Mouse (Mus musculus) heart, adult 11 months (tissue): ENCODE results near the gene Atf5.
A peak's percentile ranks its signal among the peaks of the same experiment; 100 is the strongest.

Source experiments
- DNase-seq: peaks from one replicate; pipeline ENCODE4 v3.0.0; 2022

Atf5 gene

GRCm38 (mm10) chr7:44849416-44850111 lies 33.1 kb upstream of the Atf5 start:
- peak; percentile 99 for DNase-seq

- DNase-seq, result peak; percentile 100
Observed at GRCm38 (mm10) chr7:44848561-44849415, 32.3 kb upstream of the Atf5 start, which contains the start of the genes Akt1s1 and Tbc1d17. Gene Akt1s1 (plus strand): TSS chr7:44848991. Gene Tbc1d17 (minus strand): TSS chr7:44849079.

DNA sequence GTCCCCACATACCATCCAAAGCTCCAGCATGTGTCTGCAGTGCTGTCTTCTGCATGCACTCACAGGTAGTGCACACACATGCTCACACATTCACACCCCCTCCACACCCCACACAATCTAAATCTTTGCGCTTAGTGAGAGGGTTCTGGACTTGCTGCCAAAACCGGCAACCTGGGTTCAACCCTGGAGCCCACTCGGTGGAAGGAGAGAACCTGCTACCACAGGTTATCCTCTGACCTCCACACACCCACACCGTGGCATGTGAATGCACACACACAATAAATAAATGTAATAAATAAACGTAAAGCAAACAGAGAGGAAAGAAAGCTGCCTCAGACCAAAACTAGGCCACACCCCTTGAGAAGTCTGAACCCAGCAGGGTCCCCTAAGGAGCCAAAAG lies 31.3 kb upstream of the Atf5 start:
- DNase-seq, result peak; percentile 96

- peak; percentile 93 for DNase-seq
Observed at GRCm38 (mm10) chr7:44846804-44847203, 30.3 kb upstream of the Atf5 start.

DNA sequence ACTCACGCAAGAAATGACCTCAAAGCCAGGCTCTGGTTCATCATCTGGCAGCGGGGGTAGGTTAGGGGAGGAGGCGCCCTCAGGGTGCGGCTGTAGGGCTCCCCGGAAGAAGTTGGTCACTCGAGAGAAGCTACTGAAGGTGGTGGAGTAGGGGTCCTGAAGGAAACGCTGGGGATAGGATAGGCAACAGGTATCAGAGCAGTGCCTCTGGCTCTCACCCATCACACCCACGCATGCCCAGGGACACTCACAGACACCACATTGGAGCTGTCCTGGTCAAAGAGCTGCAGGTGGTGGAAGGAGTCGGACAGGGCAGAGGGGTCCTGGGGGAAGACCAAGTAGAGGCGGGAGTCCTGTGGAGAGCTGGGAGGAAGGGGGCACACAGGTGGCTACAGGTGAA lies 28.5 kb upstream of the Atf5 start:
- DNase-seq, result no peak

DNA sequence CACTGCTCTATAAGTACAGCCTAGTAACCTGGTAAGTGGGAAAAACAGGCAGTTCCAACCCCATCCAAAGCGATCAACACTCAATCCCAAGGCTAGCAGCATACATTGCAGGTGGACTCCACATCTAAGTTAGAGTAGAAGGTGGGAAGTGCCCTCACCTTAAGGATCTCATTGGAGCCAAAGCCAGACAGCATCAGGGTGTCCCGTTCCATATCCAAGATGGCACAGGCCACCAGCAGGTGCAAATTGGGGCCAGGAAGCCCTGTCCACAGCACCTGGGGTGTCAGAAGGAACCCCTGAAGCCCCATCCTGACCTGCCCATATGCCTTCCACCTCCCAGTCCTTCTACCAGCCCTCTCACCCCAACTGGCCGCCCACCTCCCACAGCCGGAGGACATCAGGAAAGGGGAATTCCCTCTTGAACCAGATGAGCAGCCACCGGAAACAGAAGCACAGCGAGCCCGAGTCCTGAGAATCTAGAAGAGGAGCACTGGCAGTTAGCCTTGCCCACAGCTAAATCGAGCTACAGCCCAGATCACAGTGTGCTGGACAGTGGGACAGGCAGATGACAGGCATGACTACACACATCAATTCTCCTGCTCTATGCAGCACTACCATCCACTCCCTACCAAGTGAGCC lies 25.5 kb upstream of the Atf5 start:
- DNase-seq, result peak; percentile 92

GRCm38 (mm10) chr7:44840426-44840825 lies 24.0 kb upstream of the Atf5 start:
- DNase-seq, result peak; percentile 93

DNA sequence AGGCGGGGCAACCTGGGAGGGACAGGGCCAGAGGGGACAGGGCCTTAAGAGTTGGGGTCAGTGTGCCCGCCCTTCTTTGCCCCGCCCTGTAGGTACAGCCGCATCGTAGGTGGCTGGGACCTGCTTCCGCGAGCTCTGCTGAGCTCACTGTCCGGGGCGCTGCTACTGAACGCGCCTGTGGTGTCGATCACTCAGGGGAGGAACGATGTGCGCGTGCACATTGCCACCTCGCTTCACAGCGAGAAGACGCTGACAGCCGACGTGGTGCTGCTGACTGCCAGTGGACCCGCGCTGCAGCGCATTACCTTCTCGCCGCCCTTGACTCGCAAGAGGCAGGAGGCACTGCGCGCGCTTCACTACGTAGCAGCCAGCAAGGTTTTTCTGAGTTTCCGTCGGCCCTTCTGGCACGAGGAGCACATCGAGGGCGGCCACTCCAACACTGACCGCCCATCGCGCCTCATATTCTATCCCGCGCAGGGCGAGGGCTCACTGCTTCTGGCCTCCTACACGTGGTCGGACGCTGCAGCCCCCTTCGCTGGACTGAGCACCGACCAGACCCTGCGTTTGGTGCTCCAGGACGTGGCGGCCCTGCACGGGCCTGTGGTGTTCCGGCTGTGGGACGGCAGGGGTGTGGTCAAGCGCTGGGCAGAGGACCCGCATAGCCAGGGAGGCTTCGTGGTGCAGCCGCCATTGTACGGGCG lies 23.2 kb upstream of the Atf5 start:
- peak; percentile 96 for DNase-seq

- peak; percentile 92 for DNase-seq
Observed at GRCm38 (mm10) chr7:44839171-44839490, 22.7 kb upstream of the Atf5 start.

DNA sequence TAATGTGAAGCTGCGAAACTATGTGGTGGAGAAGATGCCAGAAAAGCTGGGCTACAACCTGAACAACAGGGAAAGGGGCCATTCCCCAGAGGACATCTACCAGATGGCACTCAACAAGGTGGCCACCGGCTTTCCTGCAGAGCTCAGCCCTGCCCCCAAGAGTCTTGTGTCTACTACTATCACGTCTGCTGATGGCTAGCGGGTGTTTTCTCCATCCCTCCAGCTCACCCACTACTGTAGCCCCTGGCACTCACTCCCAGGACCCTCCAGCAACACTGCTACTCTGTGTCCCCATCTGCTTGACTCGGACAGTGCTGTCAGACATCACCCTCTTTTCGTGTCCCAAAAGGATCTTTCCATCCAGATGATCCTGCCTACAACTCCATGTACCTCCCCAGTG lies 21.6 kb upstream of the Atf5 start:
- DNase-seq, result no peak

DNA sequence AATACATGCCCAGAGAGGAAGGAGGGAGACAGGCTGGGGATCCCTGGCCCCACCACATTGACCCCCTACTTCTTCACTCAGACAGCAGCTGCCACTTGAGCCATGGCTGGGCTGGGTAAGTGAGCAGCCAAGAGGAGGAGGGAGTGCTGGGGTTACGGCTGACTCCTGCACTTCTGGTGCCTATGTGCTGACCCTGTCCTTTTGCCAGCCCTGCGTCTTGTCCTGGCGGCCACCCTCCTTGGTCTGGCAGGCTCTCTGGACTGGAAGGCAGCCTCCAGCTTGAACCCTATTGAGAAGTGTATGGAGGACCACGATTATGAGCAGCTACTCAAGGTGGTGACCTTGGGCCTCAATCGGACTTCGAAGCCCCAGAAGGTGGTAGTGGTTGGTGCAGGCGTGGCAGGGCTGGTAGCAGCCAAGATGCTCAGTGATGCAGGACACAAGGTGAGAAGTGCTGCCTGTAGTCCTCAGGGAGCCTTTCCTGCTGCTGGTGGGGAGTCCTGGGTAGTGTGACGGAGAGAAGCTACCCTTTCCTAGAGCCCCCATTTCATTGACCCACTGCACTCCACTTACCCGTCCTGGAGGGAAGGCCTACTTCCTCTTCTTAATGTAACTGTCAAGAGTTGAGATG lies 20.1 kb upstream of the Atf5 start:
- peak; percentile 92 for DNase-seq

GRCm38 (mm10) chr7:44836016-44836404 lies 19.6 kb upstream of the Atf5 start:
- DNase-seq, result peak; percentile 96

- DNase-seq, result no peak
Observed at GRCm38 (mm10) chr7:44835373-44836015, 19.0 kb upstream of the Atf5 start.

- DNase-seq, result no peak
Observed at GRCm38 (mm10) chr7:44832763-44833162, 16.3 kb upstream of the Atf5 start.

DNA sequence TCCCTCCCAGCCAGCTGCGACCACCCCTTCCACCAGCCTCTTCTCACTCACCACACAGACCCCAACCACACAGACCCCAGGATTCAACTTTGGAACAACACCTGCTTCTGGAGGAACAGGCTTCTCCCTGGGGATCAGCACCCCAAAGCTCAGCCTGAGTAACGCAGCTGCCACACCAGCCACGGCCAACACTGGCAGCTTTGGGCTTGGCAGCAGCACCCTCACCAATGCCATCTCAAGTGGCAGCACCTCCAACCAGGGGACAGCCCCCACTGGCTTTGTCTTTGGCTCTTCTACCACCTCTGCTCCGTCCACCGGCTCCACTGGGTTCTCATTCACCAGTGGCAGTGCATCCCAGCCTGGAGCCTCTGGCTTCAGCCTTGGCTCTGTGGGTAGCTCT lies 12.2 kb upstream of the Atf5 start:
- DNase-seq, result no peak

DNA sequence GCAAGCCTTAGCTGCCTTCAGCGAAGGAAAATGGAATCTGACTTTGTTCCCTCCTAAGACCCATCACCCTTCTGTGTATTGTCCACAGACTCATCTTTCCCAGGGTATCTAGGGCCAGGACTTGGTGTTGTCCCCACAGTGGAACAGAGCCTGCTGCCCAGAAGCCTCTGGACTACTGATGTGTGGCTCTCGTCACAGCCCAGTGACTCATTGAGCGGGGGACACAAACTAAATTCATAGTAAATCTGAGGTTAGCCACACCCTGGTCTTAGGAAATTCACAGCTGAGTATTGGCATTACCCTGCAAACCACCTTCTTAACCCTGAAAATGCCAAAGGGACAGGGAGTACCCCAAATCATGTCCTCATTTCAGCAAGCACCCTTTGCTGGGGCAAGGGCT lies 10.3 kb upstream of the Atf5 start:
- peak; percentile 86 for DNase-seq

DNA sequence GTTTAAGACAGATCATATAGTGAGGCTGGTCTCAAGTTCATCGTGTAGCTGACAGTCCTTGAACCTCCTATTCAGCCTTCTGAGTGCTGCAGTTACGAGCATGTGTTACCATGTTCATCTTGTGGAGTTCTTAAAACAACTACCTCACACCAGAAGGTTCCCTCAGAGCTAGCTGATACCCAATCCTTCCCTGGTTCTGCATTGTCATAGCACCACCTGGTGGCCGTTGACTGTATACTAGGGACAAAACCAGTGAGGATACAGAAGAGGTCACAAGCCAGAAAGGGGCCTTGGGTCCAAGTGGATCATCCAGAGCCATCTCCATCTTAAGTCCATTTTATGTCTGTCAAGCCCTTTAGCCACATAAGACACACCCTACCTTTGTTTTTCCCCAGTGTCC lies 8.4 kb upstream of the Atf5 start:
- DNase-seq, result peak; percentile 96

DNA sequence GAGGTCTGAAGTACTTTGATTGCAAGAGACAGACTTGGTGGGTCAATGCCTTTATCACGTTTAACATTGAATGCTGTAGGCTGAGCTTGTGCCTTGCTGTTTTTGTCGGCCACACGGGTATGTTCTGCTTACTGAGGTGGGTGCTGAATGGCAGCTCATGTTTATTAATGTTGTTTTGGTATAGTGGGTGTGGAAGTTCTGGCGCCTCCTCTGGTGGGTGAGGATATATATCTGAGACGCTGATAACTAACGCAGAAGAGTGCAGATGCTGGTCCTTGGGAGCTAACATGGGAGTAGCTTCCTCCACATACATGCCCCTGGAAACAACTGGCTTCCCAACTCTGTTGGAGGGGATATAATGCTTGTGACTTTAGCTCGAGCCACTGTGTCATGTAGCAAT lies 7.0 kb upstream of the Atf5 start:
- peak; percentile 81 for DNase-seq

GRCm38 (mm10) chr7:44821666-44822448 lies 5.4 kb upstream of the Atf5 start:
- DNase-seq, result peak; percentile 77

DNA sequence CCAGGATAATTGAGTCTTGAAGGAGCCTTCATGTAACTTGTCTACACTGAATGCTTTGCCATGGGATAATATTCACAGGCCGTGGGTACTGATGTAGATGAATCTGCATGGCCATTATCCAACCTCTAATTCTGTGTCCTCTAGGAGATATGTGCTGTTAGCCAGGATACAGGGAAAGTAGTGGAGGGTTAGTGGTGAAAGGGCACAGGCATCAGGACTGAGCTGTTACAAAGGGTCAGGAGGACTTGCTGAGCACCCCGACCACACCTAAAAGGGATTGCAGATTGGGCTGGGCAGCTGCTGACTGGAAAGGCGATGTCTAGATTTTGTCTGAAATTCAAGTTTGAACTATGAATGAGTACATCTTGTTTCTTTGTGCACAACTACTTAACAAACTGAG lies 4.1 kb upstream of the Atf5 start:
- DNase-seq, result peak; percentile 77

- peak; percentile 91 for DNase-seq
Observed at GRCm38 (mm10) chr7:44819863-44820262, 3.4 kb upstream of the Atf5 start.
